Mouse (Mus musculus) monocyte, adult 2 months (primary cell): ENCODE data around the gene Gm49416.
A peak's percentile ranks its signal among the peaks of the same experiment; 100 is the strongest.

Source experiments
- DNase-seq, 2 experiments: peaks; one replicate each; pipeline ENCODE4 v3.0.0; 2022; ENCODE audit warnings: low spot score in 2 of 2, low read depth in 1 of 2

Gm49416 gene

DNA sequence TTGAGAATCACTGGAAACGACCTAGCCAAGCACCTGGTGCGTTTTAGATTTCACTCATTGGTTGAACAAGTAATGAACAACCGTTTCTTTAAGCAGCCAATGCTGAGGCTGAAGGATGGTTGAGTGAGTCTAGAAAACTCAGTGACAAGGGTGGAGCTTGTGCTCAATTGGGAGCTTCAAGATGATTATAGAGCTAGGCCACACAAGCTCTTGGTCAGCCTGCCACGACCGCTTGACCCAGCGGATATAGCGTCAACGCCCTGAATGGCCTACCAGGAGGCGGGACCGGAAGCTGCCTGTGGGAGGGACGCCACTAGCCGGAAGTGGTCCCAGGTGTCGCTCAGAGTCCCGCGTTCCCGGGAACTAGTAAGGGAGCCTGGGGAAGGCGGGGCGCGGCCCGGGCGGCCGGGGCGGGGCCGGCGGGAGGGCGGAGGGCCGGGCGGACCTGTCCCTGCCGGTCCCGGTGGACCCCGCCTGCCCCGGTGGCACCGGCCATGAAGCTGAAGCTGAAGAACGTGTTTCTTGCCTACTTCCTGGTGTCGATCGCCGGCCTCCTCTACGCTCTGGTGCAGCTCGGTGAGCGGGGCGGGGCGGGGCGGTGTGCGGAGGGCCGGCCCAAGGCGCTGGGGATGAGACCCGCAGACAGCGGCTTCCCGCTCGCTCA is 31.5 kb downstream of the Gm49416 start, which contains the start of gene B3gat3:
Gene B3gat3 (plus strand): TSS at position 302 of the 664 bp plus-strand sequence.
- peak; percentile 68 to 81 for DNase-seq

DNA sequence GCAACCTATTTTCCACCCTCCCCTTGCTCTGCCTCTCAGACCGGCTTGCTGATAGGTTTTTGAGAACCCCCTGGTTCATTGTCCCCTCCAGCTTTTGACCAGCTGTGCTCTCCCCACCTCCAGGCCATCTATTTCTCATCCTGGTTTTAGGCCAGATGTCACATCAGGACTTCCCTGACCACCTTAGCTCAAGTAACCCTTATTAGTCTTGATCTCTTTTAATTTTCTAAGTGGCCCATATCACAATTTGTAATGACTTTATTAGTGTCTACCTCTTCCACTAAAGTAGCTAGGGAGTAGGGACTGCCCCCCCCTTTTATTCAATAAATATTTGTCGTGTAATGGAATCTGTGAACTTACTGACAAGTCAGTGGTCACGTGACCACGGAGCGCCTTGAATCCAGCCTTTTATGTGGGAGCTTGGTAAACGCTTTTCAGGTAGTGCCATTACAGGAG is 32.1 kb downstream of the Gm49416 start:
- DNase-seq: no peak

DNA sequence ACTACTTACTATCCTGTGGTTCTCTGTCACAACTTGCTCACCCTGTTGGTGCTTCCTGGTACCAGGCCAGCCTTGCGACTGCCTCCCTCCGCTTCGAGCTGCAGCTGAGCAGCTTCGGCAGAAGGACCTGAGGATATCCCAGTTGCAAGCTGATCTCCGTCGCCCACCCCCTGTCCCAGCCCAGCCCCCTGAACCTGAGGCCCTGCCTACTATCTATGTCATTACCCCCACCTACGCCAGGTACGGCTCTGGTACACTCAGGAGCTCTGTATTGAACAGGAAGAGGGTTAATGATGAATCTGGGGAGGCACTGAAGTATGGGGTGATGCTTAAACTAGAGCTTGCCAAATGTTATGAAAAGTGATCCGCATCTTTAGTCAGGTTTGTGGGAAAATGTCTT is 33.0 kb downstream of the Gm49416 start:
- no peak for DNase-seq

DNA sequence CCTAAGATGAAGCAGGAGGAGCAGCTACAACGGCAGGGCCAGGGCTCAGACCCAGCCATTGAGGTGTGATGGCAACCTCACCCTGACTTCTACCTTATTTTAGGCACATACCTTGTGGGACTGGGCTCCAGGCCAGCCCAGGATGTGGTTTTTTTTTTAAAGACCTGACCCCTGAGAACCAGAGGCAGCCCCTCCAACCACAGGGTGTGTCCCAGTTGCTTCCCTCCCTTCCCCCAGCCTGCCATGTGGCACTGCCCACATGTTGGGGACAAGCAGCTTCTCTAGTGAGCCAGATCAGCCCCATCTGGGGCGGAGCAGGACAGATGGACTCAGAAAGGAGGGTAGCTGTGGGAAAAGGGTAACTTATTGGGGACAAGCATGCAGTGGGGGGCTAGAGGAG is 38.0 kb downstream of the Gm49416 start:
- no peak for DNase-seq

DNA sequence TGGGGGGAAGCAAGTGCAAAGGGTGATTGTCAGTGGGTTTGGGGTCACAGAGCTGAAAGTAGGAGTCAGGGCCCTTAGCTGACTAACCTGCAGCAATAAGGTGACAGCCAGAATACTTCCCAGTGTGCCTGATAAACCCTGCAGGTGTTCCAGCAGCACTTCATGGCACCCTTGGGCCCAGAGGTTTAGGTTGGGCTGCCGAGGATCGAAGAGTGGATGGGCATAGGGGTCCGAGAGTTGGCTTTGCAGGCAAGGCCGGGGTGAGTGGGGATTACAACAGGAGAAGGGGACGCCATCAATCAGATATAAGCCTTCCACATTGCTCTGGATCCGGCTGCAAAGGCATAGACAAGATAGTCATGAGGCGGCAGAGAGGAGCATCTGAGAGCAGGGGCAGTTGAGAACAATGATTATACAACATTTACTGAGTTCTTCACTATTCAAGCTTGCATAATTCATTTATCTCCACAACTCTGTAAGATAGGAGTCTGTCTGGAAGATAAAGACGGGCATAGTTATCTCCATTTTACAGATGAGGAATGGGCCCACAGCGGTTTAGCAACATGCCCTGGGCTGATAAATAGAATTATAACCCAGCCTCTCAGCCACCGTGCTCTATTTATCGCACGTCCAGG is 39.3 kb downstream of the Gm49416 start:
- DNase-seq: no peak

DNA sequence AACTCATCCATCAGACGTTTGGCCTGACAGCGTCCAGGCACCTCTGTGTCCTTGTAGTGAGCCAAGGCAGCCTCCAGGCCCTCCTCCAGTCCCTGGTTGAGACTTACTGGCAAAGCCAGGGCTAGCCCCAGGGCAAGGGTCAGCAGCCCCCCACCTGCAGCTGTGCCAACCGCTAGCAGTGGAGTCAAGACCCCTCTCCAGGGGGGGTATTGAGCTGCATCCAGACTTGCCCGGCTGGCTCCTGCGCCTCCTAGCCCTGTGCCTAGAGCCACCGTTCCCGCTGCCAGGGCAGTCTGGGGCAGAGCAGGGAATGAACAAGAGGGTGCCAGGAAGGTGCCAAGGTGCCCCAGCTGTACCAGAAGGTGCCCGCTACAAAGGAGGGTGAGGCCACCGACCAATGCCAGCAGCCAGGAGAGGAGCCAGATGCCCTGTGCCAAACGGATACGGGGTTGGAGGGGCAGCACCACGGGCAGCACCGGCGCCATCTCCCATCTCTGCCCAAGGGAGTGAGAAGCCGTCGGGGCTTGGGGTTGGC is 40.0 kb downstream of the Gm49416 start:
- DNase-seq: no peak

DNA sequence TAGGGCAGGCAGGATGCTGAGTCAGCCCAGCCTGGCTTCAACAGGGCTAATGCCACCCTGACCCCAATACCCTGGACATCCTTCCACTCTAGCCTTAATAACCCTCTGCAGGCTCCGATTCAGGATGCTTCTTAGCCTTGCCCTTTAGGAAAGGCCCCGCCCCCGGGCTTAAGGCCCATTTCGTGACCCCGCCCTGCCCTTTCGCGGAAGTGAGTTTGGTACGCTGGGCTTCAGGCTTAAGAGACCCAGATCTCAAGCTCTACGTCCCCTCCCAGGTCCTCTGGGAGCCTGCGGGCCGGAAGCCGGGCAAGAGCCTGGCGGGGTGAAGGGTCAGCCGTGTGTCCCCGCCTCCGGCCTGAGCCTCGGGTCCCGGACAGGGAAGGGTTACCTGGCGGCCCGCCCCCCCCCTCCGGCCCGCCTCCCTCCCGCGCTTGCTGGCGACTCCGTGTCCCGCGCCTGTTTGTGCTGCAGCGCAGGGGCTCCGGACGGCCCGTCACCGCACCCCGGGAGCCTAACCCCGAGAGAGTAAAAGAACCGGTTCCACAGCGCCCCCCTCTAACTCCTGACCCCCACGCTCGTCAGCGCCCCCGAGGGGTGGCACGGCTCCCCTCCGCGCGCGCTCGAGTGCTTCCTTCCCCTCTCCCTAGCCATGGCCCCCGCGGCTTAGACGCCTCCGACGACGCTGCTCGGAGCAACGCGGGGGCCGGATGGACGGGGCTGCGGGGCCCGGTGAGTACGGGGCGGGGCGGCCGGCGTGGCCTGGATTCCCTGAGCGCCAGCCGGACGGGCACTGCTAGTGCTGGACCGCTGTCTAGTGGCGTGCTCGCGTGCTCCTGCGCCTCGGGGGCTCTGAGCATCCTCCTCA is 40.7 kb downstream of the Gm49416 start, which contains the start of the genes Rom1 and Eml3:
Gene Rom1 (minus strand): TSS at position 133 of the 865 bp plus-strand sequence.
Gene Eml3 (plus strand): TSS at position 329 of the 865 bp plus-strand sequence.
- peak; percentile 70 to 81 for DNase-seq

DNA sequence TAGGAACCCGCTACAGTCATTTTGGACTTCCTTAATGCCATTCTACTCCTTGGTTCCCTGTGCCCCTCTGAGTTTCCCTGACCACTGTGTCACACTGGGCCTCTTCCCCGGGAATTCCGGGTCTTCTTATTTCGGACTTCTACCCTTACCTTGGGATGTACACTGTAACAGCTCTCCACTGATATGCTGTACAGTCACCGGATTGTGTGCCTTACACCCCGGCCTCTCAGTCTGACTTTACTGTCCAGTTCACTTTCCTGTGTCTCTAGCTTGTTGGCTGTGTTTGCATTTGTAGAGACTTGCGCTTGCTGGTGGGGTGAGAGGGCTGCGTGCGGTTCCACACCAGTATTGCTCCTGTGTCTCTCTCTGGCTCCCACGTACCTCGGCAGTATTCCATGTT is 41.4 kb downstream of the Gm49416 start:
- DNase-seq: no peak

DNA sequence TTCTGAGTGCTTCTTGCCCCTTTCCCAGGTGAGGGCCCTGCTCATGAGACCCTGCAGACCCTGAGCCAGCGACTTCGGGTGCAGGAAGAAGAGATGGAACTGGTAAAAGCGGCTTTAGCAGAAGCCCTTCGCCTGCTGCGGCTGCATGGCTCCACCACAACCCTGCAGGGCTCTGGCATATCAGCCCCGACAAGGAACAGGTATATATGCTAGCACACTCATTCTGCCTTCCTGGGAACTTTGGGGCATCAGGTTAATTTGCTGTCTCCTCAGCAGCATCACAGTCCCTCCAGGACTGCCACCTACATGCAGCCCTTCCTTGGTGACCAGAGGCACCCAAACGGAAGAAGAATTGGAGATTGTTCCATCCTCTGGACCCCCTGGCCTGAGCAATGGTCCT is 42.0 kb downstream of the Gm49416 start:
- no peak for DNase-seq

DNA sequence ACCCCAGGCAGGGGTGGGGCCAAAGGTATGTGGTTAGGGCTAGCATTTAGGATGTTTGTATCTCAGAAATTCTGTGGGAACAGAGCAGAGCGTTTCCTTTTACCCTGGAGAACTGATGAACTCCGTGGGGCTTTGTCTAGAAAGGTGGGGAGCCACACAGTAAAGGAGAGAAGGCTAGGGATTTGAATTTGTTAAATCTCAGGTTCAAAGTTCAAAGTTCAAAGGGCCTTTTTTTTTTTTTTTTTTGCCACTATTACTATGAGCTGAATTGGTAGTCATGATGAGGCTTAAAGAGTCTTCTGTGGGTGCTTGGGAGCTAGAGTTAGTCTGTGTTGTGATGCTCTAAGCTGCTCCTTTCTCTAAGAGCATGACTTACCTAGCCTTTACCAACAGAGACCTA is 48.0 kb downstream of the Gm49416 start:
- DNase-seq: no peak

DNA sequence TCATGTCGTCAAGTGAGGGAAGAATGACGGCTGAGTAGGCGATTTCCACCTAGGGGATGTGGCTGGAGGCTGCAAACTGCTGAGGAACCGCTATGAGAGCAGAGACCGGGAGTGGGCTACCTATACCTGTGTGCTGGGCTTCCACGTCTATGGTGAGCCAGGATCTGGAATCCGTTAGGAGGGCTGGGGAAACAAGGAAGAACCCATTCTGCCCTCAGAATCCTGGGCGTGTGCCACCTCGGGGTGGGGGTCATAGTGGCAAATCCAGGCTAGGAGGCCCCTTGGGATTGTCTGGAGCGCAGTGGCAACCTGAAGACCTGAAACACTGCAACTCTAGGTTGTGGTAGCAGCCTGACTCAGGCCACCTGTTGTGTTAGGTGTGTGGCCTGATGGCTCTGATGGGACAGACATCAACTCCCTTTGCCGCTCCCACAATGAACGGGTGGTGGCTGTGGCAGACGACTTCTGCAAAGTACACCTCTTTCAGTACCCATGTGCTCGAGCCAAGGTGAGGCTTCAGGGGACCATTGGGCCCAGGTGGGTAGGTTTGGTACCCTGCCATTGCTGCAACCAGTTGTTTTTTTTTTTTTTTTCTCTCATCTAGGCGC is 51.9 kb downstream of the Gm49416 start:
- no peak for DNase-seq

DNA sequence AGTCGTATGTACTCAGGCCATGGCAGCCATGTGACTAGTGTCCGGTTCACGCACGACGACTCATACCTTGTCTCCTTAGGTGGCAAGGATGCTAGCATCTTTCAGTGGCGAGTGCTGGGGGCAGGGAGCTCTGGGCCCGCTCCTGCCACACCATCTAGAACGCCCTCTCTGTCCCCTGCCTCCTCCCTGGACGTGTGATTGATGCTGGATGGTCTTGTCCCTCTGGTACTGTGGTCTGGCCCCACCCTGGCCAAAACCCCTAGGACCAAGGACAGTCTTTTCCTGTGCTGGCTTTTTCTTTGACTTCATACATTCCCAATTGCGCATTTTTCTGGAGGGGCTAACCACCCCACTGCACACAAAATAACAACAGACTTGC is 52.4 kb downstream of the Gm49416 start:
- no peak for DNase-seq

DNA sequence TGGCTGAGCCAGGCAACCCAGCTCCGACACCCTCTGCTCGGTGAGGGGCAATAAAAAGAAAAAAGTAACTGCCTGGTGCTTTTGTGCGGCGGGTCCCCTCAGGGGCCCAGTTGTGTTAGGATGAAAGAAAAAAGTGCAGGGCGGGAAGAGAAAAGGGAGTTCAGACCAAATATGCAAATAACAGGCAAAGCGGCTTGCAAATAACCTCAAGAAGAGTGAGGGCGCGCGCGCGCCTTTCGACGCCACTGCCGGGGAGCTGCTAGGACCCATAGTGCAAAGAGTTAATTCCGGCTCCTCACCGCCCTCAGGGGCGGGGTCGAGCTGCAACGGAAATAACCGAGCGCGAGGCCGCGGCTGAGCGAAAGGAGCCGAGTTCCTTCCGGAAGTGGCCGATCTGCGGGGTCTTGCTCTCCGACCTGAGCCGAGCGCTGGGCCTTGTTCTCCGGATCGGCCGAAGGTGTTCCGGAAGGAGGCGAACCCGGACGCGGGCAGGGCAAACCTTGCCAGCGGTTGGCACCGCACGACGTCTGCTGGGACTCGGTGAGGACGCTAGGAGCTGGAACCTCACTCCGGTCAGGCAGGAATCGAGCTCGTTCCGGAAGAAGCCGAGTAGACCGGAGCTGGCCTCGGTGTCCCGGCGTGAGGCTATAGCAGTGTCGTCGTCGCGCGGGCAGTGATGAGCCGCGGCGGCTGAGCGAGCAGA is 52.9 kb downstream of the Gm49416 start, which contains the start of gene Mta2:
Gene Mta2 (plus strand): TSS at position 361 of the 703 bp plus-strand sequence.
- peak; percentile 84 to 86 for DNase-seq

DNA sequence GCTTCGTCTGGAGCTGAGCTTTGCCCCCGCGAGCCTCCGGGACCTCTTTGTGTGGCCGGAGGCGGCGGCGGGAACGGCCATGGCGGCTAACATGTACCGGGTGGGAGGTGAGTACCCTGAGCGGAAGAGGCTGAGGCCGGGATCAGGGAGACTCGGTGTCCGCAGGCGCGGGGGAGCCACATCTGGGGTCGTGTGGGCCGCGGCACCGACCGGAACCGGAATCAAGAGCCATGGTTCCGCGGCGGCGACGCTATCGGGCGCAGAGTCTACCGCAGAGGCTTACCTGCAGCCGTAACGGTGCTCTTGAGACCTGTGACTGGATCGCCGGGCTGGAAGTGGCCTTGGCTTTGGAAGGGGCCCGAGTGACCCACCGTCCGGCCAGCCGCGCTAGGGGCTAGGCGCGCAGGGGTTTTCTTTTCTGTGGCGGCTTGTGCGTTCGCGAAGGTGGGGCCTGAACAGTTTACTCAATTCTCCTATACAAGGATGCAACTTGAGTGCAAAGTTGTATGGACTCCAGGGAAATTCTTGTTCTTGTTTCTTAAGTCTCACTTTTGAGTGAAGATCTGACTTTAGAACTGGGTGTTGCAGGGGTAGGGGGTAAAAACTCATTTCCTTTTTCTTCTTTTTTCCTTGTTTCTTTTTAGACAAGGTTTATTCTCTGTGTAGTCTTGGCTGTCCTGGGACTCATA is 53.7 kb downstream of the Gm49416 start:
- no peak for DNase-seq

DNA sequence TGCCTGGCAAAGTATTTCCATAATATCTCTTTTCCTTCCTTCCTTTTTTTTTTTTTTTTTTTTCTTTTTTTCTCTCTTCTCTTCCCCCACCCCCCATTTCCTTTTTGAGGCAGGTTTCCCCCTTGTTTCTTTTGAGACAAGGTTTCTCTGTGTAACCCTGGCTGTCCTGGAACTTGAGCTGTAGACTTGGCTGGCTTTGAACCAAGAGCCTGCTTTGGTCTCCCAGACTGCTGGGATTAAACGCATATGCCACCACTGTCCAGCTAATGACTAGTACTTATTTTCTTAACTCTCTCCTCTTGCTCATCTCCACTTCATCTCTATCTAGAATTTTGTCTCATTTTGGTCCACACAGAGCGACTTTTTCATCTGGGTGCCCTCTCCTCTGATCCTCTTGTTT is 54.3 kb downstream of the Gm49416 start:
- DNase-seq: no peak

DNA sequence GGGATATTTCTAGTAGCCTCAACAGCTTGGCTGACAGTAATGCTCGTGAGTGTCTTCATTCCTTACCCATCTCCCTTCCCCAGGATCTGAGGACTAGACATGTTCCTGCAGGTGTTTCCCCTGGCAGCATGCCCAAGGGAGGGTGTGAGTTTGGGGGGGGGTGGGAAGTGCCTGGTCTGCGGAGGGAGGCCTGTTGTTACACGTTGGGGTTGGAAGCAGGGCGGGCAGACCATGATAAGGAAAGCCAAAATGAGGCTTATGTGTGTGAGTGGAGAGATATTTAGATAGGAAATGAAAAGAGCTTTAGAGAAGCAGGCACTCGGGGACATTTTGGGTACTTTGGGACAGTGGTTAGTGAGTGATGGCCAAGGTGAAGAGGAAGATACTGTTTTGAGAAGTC is 55.3 kb downstream of the Gm49416 start:
- no peak for DNase-seq

DNA sequence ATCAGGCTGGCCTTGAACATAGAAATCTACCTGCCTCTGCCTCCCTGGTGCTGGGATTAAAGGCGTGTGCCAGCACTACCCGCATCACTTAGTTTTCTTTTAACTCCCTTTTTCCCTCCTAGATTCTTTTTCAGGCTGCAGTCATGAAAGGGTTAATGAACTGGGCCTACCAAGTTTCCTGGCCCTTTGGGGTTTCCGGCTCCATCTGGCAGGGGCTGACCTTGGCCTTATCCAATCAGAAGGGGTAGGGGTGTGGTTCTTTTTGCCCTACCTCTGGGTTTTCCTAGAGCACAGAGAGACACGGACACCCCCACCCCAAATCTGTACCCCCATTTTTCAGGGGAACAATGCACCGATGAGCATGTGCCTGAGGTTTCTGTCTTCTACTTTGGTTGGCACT is 56.0 kb downstream of the Gm49416 start:
- DNase-seq: no peak
